Mouse (Mus musculus): ENCODE data around the gene Tmem221.

DNA sequence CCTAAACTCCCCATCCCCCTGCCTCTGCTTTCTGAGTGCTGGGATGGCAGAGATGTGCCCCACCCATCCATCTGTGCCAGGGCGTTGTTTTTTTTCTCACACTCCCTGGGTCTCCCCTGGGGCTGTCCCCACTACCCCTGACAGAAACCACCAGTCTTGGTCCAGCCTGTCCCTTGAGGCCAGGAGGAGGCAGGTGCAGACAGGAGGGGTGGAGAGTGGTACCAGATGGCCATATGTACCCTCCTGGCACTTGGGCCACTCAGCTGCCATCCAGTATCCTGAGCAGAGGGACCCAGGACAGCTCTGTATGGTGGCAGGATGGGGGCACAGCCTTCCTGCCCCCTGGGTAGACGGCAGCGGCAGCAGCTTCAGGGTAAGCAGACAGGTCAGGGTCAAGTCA lies 38.8 kb upstream of the Tmem221 start, which contains the start of gene Fam129c:
- TF ChIP-seq FLI1 (IDR thresholded peaks at IDR 0.05; ENCODE audit: low read length) (no peak), GATA1 (IDR thresholded peaks at IDR 0.05; ENCODE audit: borderline replicate concordance, low read length) (no peak)
